Mouse (Mus musculus): ENCODE results near the gene Larp1b.
"Not testable (repeated sequence)": the region's sequence is repeated elsewhere in the genome, so short reads cannot be mapped to it uniquely, and the experiment has no call there.

The Larp1b gene

DNA sequence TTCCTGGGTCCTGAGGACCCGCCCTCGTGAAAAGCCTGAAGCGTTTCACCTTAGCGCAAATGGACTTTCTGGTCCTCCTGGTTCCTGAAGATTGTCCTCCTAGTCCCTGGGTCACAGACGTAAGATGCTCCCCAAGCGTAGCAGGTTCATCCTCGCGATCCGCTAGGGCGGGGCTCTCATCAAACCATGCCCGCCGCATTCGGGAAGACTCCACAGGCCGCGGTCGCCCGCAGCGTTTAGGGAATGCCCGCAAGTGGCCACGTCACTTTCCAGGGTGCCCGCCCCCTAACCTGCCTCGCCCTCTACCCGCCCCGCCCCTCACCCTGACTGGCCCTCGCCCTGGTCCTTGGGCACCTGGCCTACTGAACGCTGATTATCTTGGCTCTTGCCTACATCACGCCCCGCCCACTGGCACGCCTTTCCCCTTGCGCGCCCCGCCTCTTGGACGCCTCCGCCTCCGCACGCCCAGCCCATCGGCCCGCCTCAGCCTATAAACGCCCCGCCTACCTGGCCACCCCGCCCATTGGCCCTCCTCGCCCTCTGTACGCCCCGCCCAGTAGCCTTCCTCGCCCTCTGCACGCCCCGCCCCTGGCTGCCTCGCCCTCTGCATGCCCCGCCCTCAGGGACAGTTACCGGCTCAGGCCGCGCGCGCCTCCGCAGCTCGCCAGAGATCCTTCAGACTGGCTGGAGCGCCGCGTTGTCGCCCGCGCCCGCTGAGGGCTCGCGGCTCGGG lies at the start of gene Larp1b:
Gene Larp1b (plus strand): TSS at position 659 of the 733 bp plus-strand sequence.
- Histone ChIP-seq H3K9me3 (ENCODE audit: low read length) (no peaks in the 10 kb centered on the region), H3K36me3 (ENCODE audit: insufficient read depth, low read length) (no peaks in the 10 kb centered on the region), H3K27me3 (ENCODE audit: insufficient read depth, low read length) (peaks cover 46% of the 10 kb centered on the region), H3K4me3 (replicated peaks; ENCODE audit: low read length) (peak within 1 kb of the TSS; percentile 87), H3K4me1 (replicated peaks; ENCODE audit: low read depth, low read length) (peaks cover 27% of the 10 kb centered on the region)
- TF ChIP-seq CTCF (conservative IDR thresholded peaks at IDR 0.05; ENCODE audit: low read length) (no peak), NANOG (IDR thresholded peaks at IDR 0.05; ENCODE audit: borderline replicate concordance, low read length) (no peak), POU5F1 (IDR thresholded peaks at IDR 0.05; ENCODE audit: borderline replicate concordance, low read length) (no peak)

DNA sequence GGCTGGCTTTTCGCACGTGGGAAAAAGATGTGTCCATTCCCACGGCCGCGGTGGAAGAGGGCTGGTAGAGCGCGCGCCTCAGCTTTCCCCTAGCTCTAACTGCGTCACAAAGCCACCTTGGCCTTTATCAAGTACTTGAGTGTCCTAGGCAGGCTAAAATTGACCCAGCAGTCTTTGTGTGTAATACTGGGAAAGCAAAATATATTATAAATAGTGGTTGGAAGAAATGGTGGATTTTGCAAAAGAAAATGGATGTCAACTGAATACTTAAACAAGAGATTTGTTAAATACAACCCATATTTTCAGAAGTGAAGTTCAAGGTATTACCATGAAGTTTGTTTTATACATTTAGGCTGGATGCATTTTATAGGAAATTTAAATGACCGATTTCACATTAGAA lies 47.2 kb upstream of the Larp1b start, which contains the start of gene 1700034I23Rik:
Gene 1700034I23Rik (minus strand): TSS at position 101 of the 400 bp plus-strand sequence.
- H3K9me3 ChIP-seq (ENCODE audit: low read length); H3K36me3 ChIP-seq (ENCODE audit: insufficient read depth, low read length); H3K4me1 ChIP-seq (replicated peaks; ENCODE audit: low read depth, low read length); H3K27me3 ChIP-seq (ENCODE audit: insufficient read depth, low read length); H3K4me3 ChIP-seq (replicated peaks; ENCODE audit: low read length): not testable (repeated sequence)

DNA sequence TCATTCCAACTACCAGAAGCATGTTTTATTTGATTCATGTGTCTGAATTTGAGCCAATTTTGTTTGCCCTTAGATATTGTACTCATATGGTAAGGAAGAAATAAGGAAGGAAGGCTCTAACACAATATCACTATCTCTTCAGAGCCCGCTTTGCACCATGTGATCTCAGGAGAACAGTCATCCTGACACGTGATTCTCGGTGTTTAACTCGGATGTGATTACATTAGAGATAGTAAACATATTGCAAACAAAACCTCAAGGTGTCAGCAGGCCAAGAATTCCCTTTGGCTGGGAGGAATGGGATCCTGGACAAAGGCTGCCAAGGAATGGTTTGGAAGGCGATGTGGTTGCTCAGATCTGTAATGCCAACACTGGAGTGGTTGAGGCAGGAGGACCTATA lies 11.4 kb upstream of the Larp1b start:
- H3K4me1 ChIP-seq (replicated peaks; ENCODE audit: low read depth, low read length): no peaks in the 10 kb centered on the region
- no peaks in the 10 kb centered on the region for H3K36me3 ChIP-seq (ENCODE audit: insufficient read depth, low read length)
- H3K4me3 ChIP-seq (replicated peaks; ENCODE audit: low read length): no peak overlapping the region
- no peaks in the 10 kb centered on the region for H3K9me3 ChIP-seq (ENCODE audit: low read length)
- no peaks in the 10 kb centered on the region for H3K27me3 ChIP-seq (ENCODE audit: insufficient read depth, low read length)
- no peak for TF ChIP-seq CTCF (conservative IDR thresholded peaks at IDR 0.05; ENCODE audit: low read length)
- TF ChIP-seq POU5F1 (IDR thresholded peaks at IDR 0.05; ENCODE audit: borderline replicate concordance, low read length): no peak
- no peak for TF ChIP-seq NANOG (IDR thresholded peaks at IDR 0.05; ENCODE audit: borderline replicate concordance, low read length)

DNA sequence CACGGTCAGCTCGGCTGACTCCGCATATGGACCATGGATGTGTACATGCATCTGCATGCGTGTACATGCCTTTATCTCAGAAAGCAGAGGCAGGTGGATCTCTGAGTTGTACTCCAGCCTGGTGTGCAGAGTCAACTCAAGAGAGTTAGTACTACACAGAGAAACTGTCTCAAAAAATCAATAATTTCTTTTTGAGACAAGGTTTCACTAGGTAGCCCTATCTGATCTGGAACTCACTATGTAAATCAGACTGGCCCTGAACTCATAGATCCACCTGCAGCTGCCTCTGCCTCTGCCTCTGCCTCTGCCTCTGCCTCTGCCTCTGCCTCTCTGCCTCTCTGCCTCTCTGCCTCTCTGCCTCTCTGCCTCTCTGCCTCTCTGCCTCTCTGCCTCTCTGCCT lies 11.0 kb upstream of the Larp1b start:
- H3K27me3 ChIP-seq (ENCODE audit: insufficient read depth, low read length): no peaks in the 10 kb centered on the region
- H3K9me3 ChIP-seq (ENCODE audit: low read length): no peaks in the 10 kb centered on the region
- H3K4me1 ChIP-seq (replicated peaks; ENCODE audit: low read depth, low read length): no peaks in the 10 kb centered on the region
- TF ChIP-seq POU5F1 (IDR thresholded peaks at IDR 0.05; ENCODE audit: borderline replicate concordance, low read length) (no peak), CTCF (conservative IDR thresholded peaks at IDR 0.05; ENCODE audit: low read length) (no peak), NANOG (IDR thresholded peaks at IDR 0.05; ENCODE audit: borderline replicate concordance, low read length) (no peak)
- no peak overlapping the region for H3K4me3 ChIP-seq (replicated peaks; ENCODE audit: low read length)
- H3K36me3 ChIP-seq (ENCODE audit: insufficient read depth, low read length): no peaks in the 10 kb centered on the region

DNA sequence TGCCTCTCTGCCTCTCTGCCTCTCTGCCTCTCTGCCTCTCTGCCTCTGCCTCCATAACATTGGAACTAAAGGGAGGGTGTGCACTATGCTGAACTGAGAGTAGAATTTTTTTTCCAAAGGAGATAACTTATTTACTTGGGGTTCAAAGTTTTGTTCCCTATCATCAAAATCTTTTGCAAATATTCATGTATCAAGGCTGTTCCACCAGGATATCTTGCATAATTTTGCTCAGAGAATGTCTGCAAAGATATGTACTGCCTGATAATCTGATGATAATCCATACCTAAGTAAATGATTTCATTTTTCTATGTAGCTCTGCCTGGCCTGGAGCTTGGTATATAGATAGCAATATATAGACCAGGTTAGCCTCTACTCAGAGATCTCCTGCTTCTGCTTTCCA lies 10.6 kb upstream of the Larp1b start:
- Histone ChIP-seq H3K27me3 (ENCODE audit: insufficient read depth, low read length) (no peaks in the 10 kb centered on the region), H3K4me3 (replicated peaks; ENCODE audit: low read length) (no peak overlapping the region), H3K36me3 (ENCODE audit: insufficient read depth, low read length) (no peaks in the 10 kb centered on the region), H3K4me1 (replicated peaks; ENCODE audit: low read depth, low read length) (no peaks in the 10 kb centered on the region), H3K9me3 (ENCODE audit: low read length) (no peaks in the 10 kb centered on the region)
- TF ChIP-seq CTCF (conservative IDR thresholded peaks at IDR 0.05; ENCODE audit: low read length) (no peak), POU5F1 (IDR thresholded peaks at IDR 0.05; ENCODE audit: borderline replicate concordance, low read length) (no peak), NANOG (IDR thresholded peaks at IDR 0.05; ENCODE audit: borderline replicate concordance, low read length) (no peak)

DNA sequence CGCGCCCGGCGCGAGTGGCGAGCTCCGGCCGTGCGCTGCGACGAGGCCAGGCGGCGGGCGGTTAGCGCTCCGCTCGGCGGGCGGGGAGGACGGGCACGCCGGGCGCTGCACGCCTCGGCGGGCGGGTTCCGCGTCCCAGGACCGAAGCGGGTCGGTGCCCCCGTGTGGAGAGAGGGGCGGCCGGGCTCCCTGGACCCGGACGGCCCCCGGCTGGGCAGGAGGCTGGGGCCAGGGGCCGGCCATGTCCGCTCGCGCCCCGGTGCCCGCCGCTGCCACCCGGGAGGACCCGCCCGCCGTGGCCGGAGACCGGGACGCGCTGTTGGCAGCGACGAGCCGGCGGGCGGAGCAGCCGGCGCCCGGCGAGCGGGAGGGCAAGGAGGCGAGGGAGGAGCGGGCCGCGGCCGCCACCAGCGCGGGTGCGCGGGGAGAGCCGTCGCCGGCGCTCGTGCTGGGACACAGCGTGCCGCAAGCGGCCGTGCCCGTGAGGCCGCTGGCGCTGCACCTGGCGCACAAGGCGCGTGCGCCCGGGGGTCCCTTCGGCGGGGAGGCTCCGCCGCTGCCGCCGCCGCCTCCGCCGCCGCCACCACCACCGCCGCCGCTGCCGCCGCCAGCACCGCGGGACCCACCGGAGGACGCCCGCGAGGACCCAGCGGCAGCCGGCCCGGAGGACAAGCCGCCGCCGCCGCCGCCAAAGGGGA lies 424 bp downstream of the Larp1b start:
- H3K4me3 ChIP-seq (replicated peaks; ENCODE audit: low read length): peak overlapping the region; percentile 87
- H3K9me3 ChIP-seq (ENCODE audit: low read length): no peaks in the 10 kb centered on the region
- no peaks in the 10 kb centered on the region for H3K36me3 ChIP-seq (ENCODE audit: insufficient read depth, low read length)
- peaks cover 27% of the 10 kb centered on the region for H3K4me1 ChIP-seq (replicated peaks; ENCODE audit: low read depth, low read length)
- TF ChIP-seq CTCF (conservative IDR thresholded peaks at IDR 0.05; ENCODE audit: low read length) (no peak), POU5F1 (IDR thresholded peaks at IDR 0.05; ENCODE audit: borderline replicate concordance, low read length) (no peak), NANOG (IDR thresholded peaks at IDR 0.05; ENCODE audit: borderline replicate concordance, low read length) (no peak)
- H3K27me3 ChIP-seq (ENCODE audit: insufficient read depth, low read length): peaks cover 44% of the 10 kb centered on the region

DNA sequence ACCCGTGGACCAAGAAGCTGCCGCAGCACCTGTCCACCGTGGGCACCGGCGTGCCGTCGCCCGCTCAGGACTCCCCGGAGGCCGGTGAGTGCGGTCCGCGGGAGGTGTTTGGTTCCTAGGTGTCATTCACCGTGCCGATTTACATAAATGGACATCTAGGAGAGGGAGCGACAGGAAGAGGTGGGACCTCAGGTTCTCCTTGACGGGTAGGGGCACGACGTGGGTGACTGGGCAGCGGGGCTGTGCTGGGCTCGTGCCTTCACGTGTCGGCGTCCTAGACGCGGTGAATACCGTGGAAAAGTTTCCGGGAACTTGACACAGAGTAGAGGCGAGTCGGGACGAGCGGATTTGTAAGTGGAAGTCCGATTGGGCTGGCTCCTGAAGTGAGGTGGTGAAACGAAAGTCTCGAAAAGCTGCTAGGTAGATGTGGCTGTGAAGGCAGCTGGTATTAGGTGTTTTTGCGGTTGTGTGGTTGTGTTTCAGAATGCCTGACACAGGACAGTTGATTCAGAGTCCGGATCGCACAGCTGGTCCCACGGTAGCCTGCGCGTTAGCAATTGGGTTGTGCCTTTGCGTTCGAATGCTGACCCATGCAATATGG lies 1.1 kb downstream of the Larp1b start:
- Histone ChIP-seq H3K36me3 (ENCODE audit: insufficient read depth, low read length) (no peaks in the 10 kb centered on the region), H3K4me1 (replicated peaks; ENCODE audit: low read depth, low read length) (peaks cover 27% of the 10 kb centered on the region), H3K27me3 (ENCODE audit: insufficient read depth, low read length) (peaks cover 41% of the 10 kb centered on the region), H3K4me3 (replicated peaks; ENCODE audit: low read length) (peak overlapping the region; percentile 87), H3K9me3 (ENCODE audit: low read length) (no peaks in the 10 kb centered on the region)
- no peak for TF ChIP-seq NANOG (IDR thresholded peaks at IDR 0.05; ENCODE audit: borderline replicate concordance, low read length)
- TF ChIP-seq CTCF (conservative IDR thresholded peaks at IDR 0.05; ENCODE audit: low read length): no peak
- no peak for TF ChIP-seq POU5F1 (IDR thresholded peaks at IDR 0.05; ENCODE audit: borderline replicate concordance, low read length)

DNA sequence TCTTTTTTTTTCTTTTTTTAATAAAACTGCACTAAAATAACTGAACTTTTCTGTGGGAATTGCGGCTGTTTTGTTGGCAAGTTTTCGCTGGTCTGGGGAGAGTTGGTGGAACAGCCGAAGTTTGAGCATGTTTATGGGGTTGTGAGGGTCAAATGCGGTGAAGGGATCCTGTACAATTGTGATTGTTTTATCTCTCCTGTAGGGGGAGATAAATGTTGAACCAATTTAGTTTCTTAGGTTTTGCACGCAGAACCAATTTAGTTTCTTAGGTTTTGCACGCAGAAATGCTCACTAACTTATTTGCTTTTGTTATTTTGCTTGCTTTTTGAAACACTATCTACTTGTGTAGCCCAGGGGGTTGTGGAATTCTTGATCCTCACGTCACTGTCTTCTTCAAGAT lies 1.7 kb downstream of the Larp1b start:
- Histone ChIP-seq H3K4me3 (replicated peaks; ENCODE audit: low read length) (peak overlapping the region; percentile 87), H3K36me3 (ENCODE audit: insufficient read depth, low read length) (no peaks in the 10 kb centered on the region), H3K9me3 (ENCODE audit: low read length) (no peaks in the 10 kb centered on the region), H3K27me3 (ENCODE audit: insufficient read depth, low read length) (peaks cover 41% of the 10 kb centered on the region), H3K4me1 (replicated peaks; ENCODE audit: low read depth, low read length) (peaks cover 27% of the 10 kb centered on the region)
- TF ChIP-seq POU5F1 (IDR thresholded peaks at IDR 0.05; ENCODE audit: borderline replicate concordance, low read length): no peak
- peak; percentile 20 for TF ChIP-seq CTCF (conservative IDR thresholded peaks at IDR 0.05; ENCODE audit: low read length)
- TF ChIP-seq NANOG (IDR thresholded peaks at IDR 0.05; ENCODE audit: borderline replicate concordance, low read length): no peak
